Mouse (Mus musculus): Measurements from ENCODE around the gene Antxr2. TPM values are rescaled to one million over a fixed set of nuclear protein-coding genes. Genes with fewer than 3 reads are reported as not detected.

The Antxr2 gene
- polyA plus RNA-seq, 1 experiment, result 0.02 TPM

DNA sequence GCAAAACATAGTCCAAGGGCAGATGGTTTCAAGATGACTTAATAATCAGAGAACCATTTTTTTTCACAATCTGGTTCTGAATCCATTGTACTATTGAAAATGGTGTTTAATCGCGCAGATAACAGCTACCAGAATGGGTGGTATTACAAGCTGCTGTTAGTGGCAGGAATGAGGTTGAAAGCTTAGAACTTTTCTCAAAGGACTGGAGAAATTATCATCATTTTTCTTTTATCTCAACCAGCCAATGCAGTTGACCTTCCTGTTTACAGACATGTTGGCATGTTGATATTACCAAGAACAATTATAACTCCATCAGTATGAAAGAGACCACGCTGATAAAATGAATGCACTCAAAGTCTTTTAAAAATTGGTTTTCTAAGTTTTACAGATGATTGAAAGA lies 163.9 kb downstream of the Antxr2 start:
- no peak for TF ChIP-seq TAL1 (IDR thresholded peaks at IDR 0.05; ENCODE audit: low read length)
- no peak for TF ChIP-seq GATA1 (IDR thresholded peaks at IDR 0.05; ENCODE audit: low read length)
- Histone ChIP-seq H3K4me3 (replicated peaks) (no peak overlapping the region), H3K9me3 (ENCODE audit: control insufficient read depth, low read length) (no peaks in the 10 kb centered on the region), H3K27me3 (ENCODE audit: control insufficient read depth) (no peaks in the 10 kb centered on the region), H3K4me1 (ENCODE audit: control insufficient read depth) (no peaks in the 10 kb centered on the region), H3K36me3 (ENCODE audit: control insufficient read depth) (no peaks in the 10 kb centered on the region)

GRCm38 (mm10) chr5:97857101-97857500 lies 173.7 kb downstream of the Antxr2 start:
- no peaks in the 10 kb centered on the region for H3K27me3 ChIP-seq (ENCODE audit: control insufficient read depth)
- no peak overlapping the region for H3K4me3 ChIP-seq (replicated peaks)
- no peaks in the 10 kb centered on the region for H3K4me1 ChIP-seq (ENCODE audit: control insufficient read depth)
- H3K9me3 ChIP-seq (ENCODE audit: control insufficient read depth, low read length), result peaks cover 9% of the 10 kb centered on the region
- H3K36me3 ChIP-seq (ENCODE audit: control insufficient read depth), result no peaks in the 10 kb centered on the region
- TF ChIP-seq TAL1 (IDR thresholded peaks at IDR 0.05; ENCODE audit: low read length) (no peak), GATA1 (IDR thresholded peaks at IDR 0.05; ENCODE audit: low read length) (no peak)

DNA sequence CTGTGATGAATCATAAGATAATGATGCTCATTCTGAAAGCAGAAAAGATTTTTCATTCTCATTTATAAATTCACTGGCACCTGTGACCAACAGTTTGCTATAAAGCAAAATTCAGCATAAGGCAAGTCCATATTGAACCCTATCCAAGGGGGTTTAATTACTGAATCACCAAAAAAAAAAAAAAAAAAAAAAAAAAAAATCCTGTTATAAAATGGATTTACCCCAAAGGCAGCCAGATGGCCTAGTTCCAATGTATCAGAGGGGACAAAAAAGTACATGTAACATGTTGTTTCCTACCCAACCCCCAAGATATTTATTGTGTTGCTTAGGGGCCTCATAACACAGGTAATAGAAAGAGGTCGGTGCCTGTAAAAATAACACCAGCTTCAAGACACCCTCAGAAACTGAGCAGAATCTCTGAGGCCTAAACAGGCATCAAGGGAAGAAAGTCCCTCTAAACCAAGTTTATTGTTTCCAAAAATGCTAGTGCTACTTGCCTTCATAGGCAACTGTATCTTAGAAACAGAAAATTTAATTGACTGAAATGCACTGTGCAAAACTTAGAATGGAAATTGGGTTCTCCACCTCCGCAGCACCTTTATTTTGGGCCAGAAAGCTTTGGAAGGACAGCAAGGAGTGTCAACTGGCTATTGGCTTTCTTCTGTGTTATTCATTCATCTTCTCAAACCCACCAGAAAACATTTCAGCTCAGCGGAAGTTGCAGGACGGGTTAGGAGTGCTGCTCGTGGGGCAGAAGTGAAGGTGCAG lies 178.7 kb downstream of the Antxr2 start:
- H3K36me3 ChIP-seq (ENCODE audit: control insufficient read depth), result no peaks in the 10 kb centered on the region
- TF ChIP-seq GATA1 (IDR thresholded peaks at IDR 0.05; ENCODE audit: low read length), result no peak
- TF ChIP-seq TAL1 (IDR thresholded peaks at IDR 0.05; ENCODE audit: low read length), result no peak

GRCm38 (mm10) chr5:97847204-97847895 lies 183.5 kb downstream of the Antxr2 start:
- Histone ChIP-seq H3K27me3 (ENCODE audit: control insufficient read depth) (no peaks in the 10 kb centered on the region), H3K4me1 (ENCODE audit: control insufficient read depth) (no peaks in the 10 kb centered on the region), H3K4me3 (replicated peaks) (no peak overlapping the region), H3K36me3 (ENCODE audit: control insufficient read depth) (no peaks in the 10 kb centered on the region), H3K9me3 (ENCODE audit: control insufficient read depth, low read length) (peaks cover 4% of the 10 kb centered on the region; the same call in 1 of the 2 replicates)
- TF ChIP-seq GATA1 (IDR thresholded peaks at IDR 0.05; ENCODE audit: low read length), result no peak

More for the DNA sequence above, 178.7 kb downstream of the Antxr2 start:
- no peaks in the 10 kb centered on the region for H3K27me3 ChIP-seq (ENCODE audit: control insufficient read depth)
- no peak overlapping the region for H3K4me3 ChIP-seq (replicated peaks)
- no peaks in the 10 kb centered on the region for H3K4me1 ChIP-seq (ENCODE audit: control insufficient read depth)
- peaks cover 9% of the 10 kb centered on the region; the same call in 1 of the 2 replicates for H3K9me3 ChIP-seq (ENCODE audit: control insufficient read depth, low read length)

GRCm38 (mm10) chr5:97846503-97846902 lies 184.3 kb downstream of the Antxr2 start:
- Histone ChIP-seq H3K36me3 (ENCODE audit: control insufficient read depth) (no peaks in the 10 kb centered on the region), H3K27me3 (ENCODE audit: control insufficient read depth) (no peaks in the 10 kb centered on the region), H3K4me1 (ENCODE audit: control insufficient read depth) (no peaks in the 10 kb centered on the region), H3K9me3 (ENCODE audit: control insufficient read depth, low read length) (peaks cover 4% of the 10 kb centered on the region; the same call in 1 of the 2 replicates), H3K4me3 (replicated peaks) (no peak overlapping the region)
- no peak for TF ChIP-seq TAL1 (IDR thresholded peaks at IDR 0.05; ENCODE audit: low read length)
- TF ChIP-seq GATA1 (IDR thresholded peaks at IDR 0.05; ENCODE audit: low read length), result no peak

GRCm38 (mm10) chr5:97842016-97842415 lies 188.8 kb downstream of the Antxr2 start:
- Histone ChIP-seq H3K36me3 (ENCODE audit: control insufficient read depth) (no peaks in the 10 kb centered on the region), H3K4me1 (ENCODE audit: control insufficient read depth) (no peaks in the 10 kb centered on the region), H3K9me3 (ENCODE audit: control insufficient read depth, low read length) (no peaks in the 10 kb centered on the region), H3K4me3 (replicated peaks) (no peak overlapping the region), H3K27me3 (ENCODE audit: control insufficient read depth) (no peaks in the 10 kb centered on the region)
- no peak for TF ChIP-seq GATA1 (IDR thresholded peaks at IDR 0.05; ENCODE audit: low read length)
- TF ChIP-seq TAL1 (IDR thresholded peaks at IDR 0.05; ENCODE audit: low read length), result no peak

- no peaks in the 10 kb centered on the region for H3K27me3 ChIP-seq (ENCODE audit: control insufficient read depth)
- no peaks in the 10 kb centered on the region for H3K4me1 ChIP-seq (ENCODE audit: control insufficient read depth)
- TF ChIP-seq GATA1 (IDR thresholded peaks at IDR 0.05; ENCODE audit: low read length) (no peak), TAL1 (IDR thresholded peaks at IDR 0.05; ENCODE audit: low read length) (no peak)
- no peak overlapping the region for H3K4me3 ChIP-seq (replicated peaks)
- H3K36me3 ChIP-seq (ENCODE audit: control insufficient read depth), result no peaks in the 10 kb centered on the region
- H3K9me3 ChIP-seq (ENCODE audit: control insufficient read depth, low read length), result no peaks in the 10 kb centered on the region
Observed at GRCm38 (mm10) chr5:97839924-97840279, 190.9 kb downstream of the Antxr2 start.

DNA sequence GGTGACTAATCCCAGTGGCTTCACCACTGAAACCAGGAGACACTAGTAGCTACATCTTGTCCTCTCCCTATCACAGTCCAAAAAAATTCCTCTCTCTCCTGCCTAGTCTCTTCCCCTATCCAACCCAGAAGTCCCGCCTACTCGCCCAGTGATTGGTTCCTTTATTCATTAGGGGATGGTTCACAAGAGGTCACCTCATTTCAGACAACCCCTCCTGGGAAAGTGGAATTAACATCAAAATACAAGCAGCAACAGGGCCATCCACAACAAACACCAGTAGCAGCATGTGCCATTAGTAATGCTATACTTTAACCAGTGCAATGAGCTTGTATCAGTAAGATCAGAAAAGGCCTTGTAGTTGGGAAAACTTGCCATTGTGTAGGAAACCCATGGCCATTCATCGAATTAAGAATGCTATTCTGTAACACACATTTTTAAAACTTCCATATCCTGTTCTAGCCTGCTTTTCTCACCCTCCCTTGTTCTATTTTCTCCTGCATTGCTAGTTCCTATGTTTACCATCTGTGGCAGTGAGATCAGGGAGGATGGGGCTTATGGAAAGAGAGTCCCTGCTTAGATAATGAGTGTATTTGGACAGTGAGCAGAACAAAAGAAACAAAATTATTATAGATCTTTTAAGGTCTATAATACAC lies 191.4 kb downstream of the Antxr2 start:
- Histone ChIP-seq H3K36me3 (ENCODE audit: control insufficient read depth) (no peaks in the 10 kb centered on the region), H3K4me3 (replicated peaks) (no peak overlapping the region), H3K9me3 (ENCODE audit: control insufficient read depth, low read length) (no peaks in the 10 kb centered on the region), H3K4me1 (ENCODE audit: control insufficient read depth) (no peaks in the 10 kb centered on the region), H3K27me3 (ENCODE audit: control insufficient read depth) (no peaks in the 10 kb centered on the region)
- no peak for TF ChIP-seq TAL1 (IDR thresholded peaks at IDR 0.05; ENCODE audit: low read length)
- TF ChIP-seq GATA1 (IDR thresholded peaks at IDR 0.05; ENCODE audit: low read length), result no peak

- Histone ChIP-seq H3K9me3 (ENCODE audit: control insufficient read depth, low read length) (no peaks in the 10 kb centered on the region), H3K27me3 (ENCODE audit: control insufficient read depth) (no peaks in the 10 kb centered on the region), H3K4me3 (replicated peaks) (no peak overlapping the region), H3K36me3 (ENCODE audit: control insufficient read depth) (no peaks in the 10 kb centered on the region), H3K4me1 (ENCODE audit: control insufficient read depth) (no peaks in the 10 kb centered on the region)
- TF ChIP-seq GATA1 (IDR thresholded peaks at IDR 0.05; ENCODE audit: low read length), result no peak
- TF ChIP-seq TAL1 (IDR thresholded peaks at IDR 0.05; ENCODE audit: low read length), result no peak
Observed at GRCm38 (mm10) chr5:97837333-97837732, 193.5 kb downstream of the Antxr2 start.

All from erythroblast, embryonic 14.5 days (primary cell).